Mouse (Mus musculus) myocyte (in vitro differentiated cells): Measurements from ENCODE around the gene Spdye4a.

Experiments used
- CEBPB ChIP-seq: IDR thresholded peaks from 2 replicates; pipeline ENCODE4 v1.6.1; 2011; ENCODE audit warnings: mild to moderate bottlenecking, moderate library complexity; ENCODE audit not compliant: poor library complexity, insufficient read depth, severe bottlenecking
- E2F4 ChIP-seq: IDR thresholded peaks from one replicate; pipeline ENCODE4 v1.6.1; 2011; ENCODE audit warnings: mild to moderate bottlenecking, control low read depth, moderate library complexity; ENCODE audit not compliant: insufficient read depth
- MYOD1 ChIP-seq, 3 experiments: IDR thresholded peaks; one replicate each; pipeline ENCODE4 v1.6.1; 2011; ENCODE audit warnings: control low read depth in 2 of 3, low read depth in 2 of 3, mild to moderate bottlenecking in 2 of 3, moderate library complexity in 1 of 3; ENCODE audit not compliant: insufficient read length in 2 of 3, control insufficient read depth in 1 of 3
- POLR2A ChIP-seq: IDR thresholded peaks from one replicate; pipeline ENCODE4 v1.6.1; 2011; ENCODE audit warnings: low read depth, mild to moderate bottlenecking, control low read depth, moderate library complexity; ENCODE audit not compliant: insufficient read length
- TCF12 ChIP-seq: IDR thresholded peaks from one replicate; pipeline ENCODE4 v1.6.1; 2011; ENCODE audit warnings: mild to moderate bottlenecking, control low read depth; ENCODE audit not compliant: poor library complexity, insufficient read depth, severe bottlenecking
- TCF3 ChIP-seq: IDR thresholded peaks from one replicate; pipeline ENCODE4 v1.6.1; 2011; ENCODE audit warnings: low read depth, control low read depth; ENCODE audit not compliant: insufficient read length

GRCm38 (mm10) chr5:143270151-143270519, 43.4 kb upstream of the Spdye4a start:
- no peak for TF ChIP-seq TCF3
- TF ChIP-seq CEBPB = no peak
- TF ChIP-seq POLR2A = no peak
- no peak for TF ChIP-seq TCF12
- no peak for TF ChIP-seq E2F4
- TF ChIP-seq MYOD1 (IDR thresholded peaks at IDR 0.05; ENCODE audit: control insufficient read depth in 1 of 3, insufficient read length in 2 of 3, low read depth in 2 of 3) = no peak
